Mouse (Mus musculus) MEL (cell line): Measurements from ENCODE around the gene Shb.

Experiments used
- CTCF ChIP-seq, 3 experiments: IDR thresholded peaks in 2 of 3; conservative IDR thresholded peaks in 1 of 3; 2 replicates each; pipeline ENCODE4 v1.5.1; 2011 to 2012; ENCODE audit warnings: low read length in 3 of 3, low read depth in 2 of 3, mild to moderate bottlenecking in 2 of 3, improper control_type of control experiment in 1 of 3, inconsistent platforms in 1 of 3, mixed read lengths in 1 of 3, moderate library complexity in 1 of 3; ENCODE audit not compliant: control insufficient read depth in 1 of 3, insufficient read depth in 1 of 3, poor library complexity in 1 of 3, severe bottlenecking in 1 of 3
- EP300 ChIP-seq, 2 experiments: IDR thresholded peaks; 2 replicates each; pipeline ENCODE4 v1.6.1; 2011; ENCODE audit warnings: improper control_type of control experiment in 2 of 2, low read length in 2 of 2, low read depth in 1 of 2, mild to moderate bottlenecking in 1 of 2
- GABPA ChIP-seq: IDR thresholded peaks from 2 replicates; pipeline ENCODE4 v1.6.1; 2012; ENCODE audit warnings: low read depth, mild to moderate bottlenecking, inconsistent platforms, low read length, improper control_type of control experiment, moderate library complexity
- HCFC1 ChIP-seq: IDR thresholded peaks from 2 replicates; pipeline ENCODE4 v1.6.1; 2012; ENCODE audit warnings: low read depth, mild to moderate bottlenecking, inconsistent platforms, low read length, improper control_type of control experiment, moderate library complexity
- KAT2A ChIP-seq: conservative IDR thresholded peaks from 2 replicates; pipeline ENCODE4 v1.6.1; 2012; ENCODE audit warnings: low read depth, low read length, improper control_type of control experiment, inconsistent platforms
- MAX ChIP-seq: IDR thresholded peaks from 2 replicates; pipeline ENCODE4 v1.6.1; 2011; ENCODE audit warnings: low read length, improper control_type of control experiment
- MEF2A ChIP-seq: IDR thresholded peaks from 2 replicates; pipeline ENCODE4 v1.6.1; 2014; ENCODE audit warnings: low read depth, mild to moderate bottlenecking, inconsistent platforms, low read length, improper control_type of control experiment; ENCODE audit not compliant: poor library complexity, insufficient replicate concordance, severe bottlenecking; ENCODE audit errors: extremely low read depth
- POLR2A ChIP-seq, 2 experiments: IDR thresholded peaks; 2 replicates each; pipeline ENCODE4 v1.6.1; 2011 to 2012; ENCODE audit warnings: low read length in 2 of 2, mild to moderate bottlenecking in 2 of 2, control low read depth in 1 of 2, improper control_type of control experiment in 1 of 2, low read depth in 1 of 2, moderate library complexity in 1 of 2; ENCODE audit not compliant: control insufficient read depth in 1 of 2, insufficient read depth in 1 of 2, poor library complexity in 1 of 2
- ZKSCAN1 ChIP-seq: IDR thresholded peaks from 2 replicates; pipeline ENCODE4 v1.6.1; 2012; ENCODE audit warnings: low read depth, mild to moderate bottlenecking, inconsistent platforms, low read length, improper control_type of control experiment, moderate library complexity
- ZMIZ1 ChIP-seq: IDR thresholded peaks from 2 replicates; pipeline ENCODE4 v1.6.1; 2012; ENCODE audit warnings: low read depth, mild to moderate bottlenecking, inconsistent platforms, low read length, improper control_type of control experiment, moderate library complexity

DNA sequence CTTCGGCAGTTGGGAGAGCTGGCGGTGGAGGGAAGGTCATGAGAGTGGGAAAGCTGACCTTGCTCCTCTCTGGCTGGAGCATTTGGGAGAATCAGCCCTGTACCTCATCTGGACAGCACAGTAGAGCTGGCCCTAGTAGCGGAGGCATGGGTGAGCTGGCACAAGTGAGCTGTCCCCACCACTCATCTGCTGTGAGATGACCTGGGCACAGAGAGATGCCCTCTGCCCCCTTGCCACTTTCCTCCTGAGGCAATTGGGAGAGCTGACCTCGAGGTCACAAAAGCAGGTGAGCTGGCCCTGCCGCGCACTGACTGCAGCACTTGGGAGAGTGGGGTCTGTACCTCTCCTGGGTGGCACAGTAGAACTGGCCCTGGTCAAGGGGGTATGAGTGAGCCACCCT is 48.8 kb upstream of the Shb start:
- TF ChIP-seq EP300 (IDR thresholded peaks at IDR 0.05; ENCODE audit: low read depth in 1 of 2, low read length in 2 of 2), result no peak
- no peak for TF ChIP-seq MAX
- TF ChIP-seq CTCF (IDR thresholded peaks at IDR 0.05 in 2 of 3, conservative IDR thresholded peaks at IDR 0.05 in 1 of 3; ENCODE audit: control insufficient read depth in 1 of 3, insufficient read depth in 1 of 3, low read depth in 2 of 3, low read length in 3 of 3, poor library complexity in 1 of 3, severe bottlenecking in 1 of 3), result no peak
- no peak for TF ChIP-seq HCFC1
- TF ChIP-seq KAT2A, result no peak
- TF ChIP-seq POLR2A (IDR thresholded peaks at IDR 0.05; ENCODE audit: control insufficient read depth in 1 of 2, insufficient read depth in 1 of 2, low read depth in 1 of 2, low read length in 2 of 2, poor library complexity in 1 of 2), result no peak
- TF ChIP-seq ZKSCAN1, result no peak
- TF ChIP-seq GABPA, result no peak
- no peak for TF ChIP-seq MEF2A
- no peak for TF ChIP-seq ZMIZ1
